Mouse (Mus musculus): ENCODE measurements around the gene Gm4787.

GRCm38 (mm10) chr12:81332875-81333421, 46.3 kb downstream of the Gm4787 start, which contains the start of gene Slc8a3:
- TF ChIP-seq MYOD1 (IDR thresholded peaks at IDR 0.05; ENCODE audit: control insufficient read depth, insufficient read length, low read depth) (no peak), CTCF (IDR thresholded peaks at IDR 0.05; ENCODE audit: control insufficient read depth, insufficient read depth, insufficient read length) (no peak), MYOG (IDR thresholded peaks at IDR 0.05; ENCODE audit: control insufficient read depth, extremely low read depth, insufficient read length) (no peak), FOSL1 (IDR thresholded peaks at IDR 0.05; ENCODE audit: insufficient read depth, low read length, poor library complexity, severe bottlenecking) (no peak)
